Mouse (Mus musculus) erythroblast, embryonic 14.5 days (primary cell): ENCODE measurements around the gene Mis18a.

ENCODE experiments used
- GATA1 ChIP-seq: IDR thresholded peaks from 2 replicates; pipeline ENCODE4 v1.6.1; 2012; ENCODE audit warnings: low read length, inconsistent platforms, mixed read lengths
- TAL1 ChIP-seq: IDR thresholded peaks from 3 replicates; pipeline ENCODE4 v1.6.1; 2012; ENCODE audit warnings: low read length, inconsistent platforms, mixed read lengths

- TF ChIP-seq GATA1 (no peak), TAL1 (no peak)
These were observed 25.7 kb downstream of the Mis18a start for GRCm38 (mm10) chr16:90701541-90701940.
